Mouse (Mus musculus) thymus, postnatal 10 days (tissue): ENCODE measurements around the gene Gm15737.

Experiments used
- DNase-seq, 2 experiments: peaks; one replicate each; pipeline ENCODE4 v3.0.0; 2021; ENCODE audit warnings: low spot score in 2 of 2

Gm15737 gene

GRCm38 (mm10) chr6:92875340-92875739, 6.2 kb downstream of the Gm15737 start:
- no peak for DNase-seq

- DNase-seq: no peak
Observed at GRCm38 (mm10) chr6:92876121-92876520, 7.0 kb downstream of the Gm15737 start.

- no peak for DNase-seq
Observed at GRCm38 (mm10) chr6:92877236-92877635, 8.1 kb downstream of the Gm15737 start.

GRCm38 (mm10) chr6:92878771-92879170, 9.6 kb downstream of the Gm15737 start:
- no peak for DNase-seq

- no peak for DNase-seq
Observed at GRCm38 (mm10) chr6:92879700-92880265, 10.6 kb downstream of the Gm15737 start.

GRCm38 (mm10) chr6:92882446-92882845, 13.3 kb downstream of the Gm15737 start:
- DNase-seq: no peak

- DNase-seq: no peak
Observed at GRCm38 (mm10) chr6:92883131-92883900, 14.2 kb downstream of the Gm15737 start.

- DNase-seq: no peak
Observed at GRCm38 (mm10) chr6:92891535-92891934, 22.4 kb downstream of the Gm15737 start.

- no peak for DNase-seq
Observed at GRCm38 (mm10) chr6:92904037-92904436, 34.9 kb downstream of the Gm15737 start.

GRCm38 (mm10) chr6:92904491-92904890, 35.3 kb downstream of the Gm15737 start:
- DNase-seq: no peak

GRCm38 (mm10) chr6:92905922-92906321, 36.8 kb downstream of the Gm15737 start:
- no peak for DNase-seq

- DNase-seq: no peak
Observed at GRCm38 (mm10) chr6:92909361-92909760, 40.2 kb downstream of the Gm15737 start.

GRCm38 (mm10) chr6:92910611-92911010, 41.5 kb downstream of the Gm15737 start:
- no peak for DNase-seq

GRCm38 (mm10) chr6:92920938-92921689, 52.0 kb downstream of the Gm15737 start:
- DNase-seq: no peak

- no peak for DNase-seq
Observed at GRCm38 (mm10) chr6:92921843-92922242, 52.7 kb downstream of the Gm15737 start.

GRCm38 (mm10) chr6:92924536-92924935, 55.4 kb downstream of the Gm15737 start:
- DNase-seq: no peak

- no peak for DNase-seq
Observed at GRCm38 (mm10) chr6:92928261-92928660, 59.1 kb downstream of the Gm15737 start.
